Mouse (Mus musculus): ENCODE results near the gene Tns2.
A peak's percentile ranks its signal among the peaks of the same experiment; 100 is the strongest.

Tns2 gene

GRCm38 (mm10) chr15:102110701-102111494 lies 10.7 kb downstream of the Tns2 start:
- DNase-seq: no peak

DNA sequence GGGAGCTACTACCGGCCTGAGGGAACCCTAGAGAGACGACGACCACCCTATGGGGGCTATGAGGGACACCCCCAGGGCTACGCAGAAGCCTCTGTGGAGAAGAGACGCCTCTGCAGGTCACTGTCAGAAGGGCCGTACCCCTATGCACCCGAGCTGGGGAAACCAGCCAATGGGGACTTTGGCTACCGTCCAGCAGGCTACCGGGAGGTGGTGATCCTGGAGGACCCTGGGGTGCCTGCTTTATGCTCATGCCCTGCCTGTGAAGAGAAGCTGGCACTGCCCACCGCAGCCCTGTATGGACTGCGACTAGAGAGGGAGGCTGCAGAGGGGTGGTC lies 11.2 kb downstream of the Tns2 start:
- DNase-seq: no peak

GRCm38 (mm10) chr15:102112181-102112580 lies 12.0 kb downstream of the Tns2 start:
- no peak for DNase-seq

- no peak for DNase-seq
These were observed 12.6 kb downstream of the Tns2 start for GRCm38 (mm10) chr15:102112827-102113226.

- DNase-seq: no peak
These were observed 13.5 kb downstream of the Tns2 start for GRCm38 (mm10) chr15:102113674-102114073.

DNA sequence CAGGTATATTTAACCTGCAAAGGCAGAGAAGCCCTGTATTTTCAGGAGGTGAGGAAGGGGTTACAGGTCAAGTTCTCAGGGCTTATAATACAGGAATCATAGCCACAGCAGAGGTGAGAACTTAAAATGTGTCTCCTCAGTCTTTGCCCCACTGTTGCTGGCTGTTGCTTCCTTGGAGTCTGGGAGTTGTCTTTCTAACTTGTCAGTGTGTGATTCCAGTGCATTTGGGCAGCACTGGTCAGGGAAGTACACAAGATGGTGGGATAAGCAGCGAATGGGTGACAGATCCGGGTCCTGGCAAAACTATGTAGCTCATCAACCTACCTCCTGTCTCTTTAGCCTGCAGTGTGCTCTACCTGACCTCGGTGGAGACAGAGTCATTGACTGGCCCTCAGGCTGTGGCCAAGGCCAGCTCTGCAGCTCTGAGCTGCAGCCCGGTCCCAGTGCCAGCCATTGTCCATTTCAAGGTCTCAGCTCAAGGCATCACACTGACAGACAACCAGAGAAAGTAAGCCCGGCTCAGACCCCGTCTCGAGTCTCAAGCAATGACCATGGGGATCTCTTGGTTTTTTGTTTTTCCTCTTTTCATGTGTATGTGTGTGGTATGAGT lies 14.5 kb downstream of the Tns2 start:
- no peak for DNase-seq

- DNase-seq: no peak
These were observed 15.6 kb downstream of the Tns2 start for GRCm38 (mm10) chr15:102115731-102116231.

GRCm38 (mm10) chr15:102116753-102117415 lies 16.7 kb downstream of the Tns2 start:
- DNase-seq: no peak

DNA sequence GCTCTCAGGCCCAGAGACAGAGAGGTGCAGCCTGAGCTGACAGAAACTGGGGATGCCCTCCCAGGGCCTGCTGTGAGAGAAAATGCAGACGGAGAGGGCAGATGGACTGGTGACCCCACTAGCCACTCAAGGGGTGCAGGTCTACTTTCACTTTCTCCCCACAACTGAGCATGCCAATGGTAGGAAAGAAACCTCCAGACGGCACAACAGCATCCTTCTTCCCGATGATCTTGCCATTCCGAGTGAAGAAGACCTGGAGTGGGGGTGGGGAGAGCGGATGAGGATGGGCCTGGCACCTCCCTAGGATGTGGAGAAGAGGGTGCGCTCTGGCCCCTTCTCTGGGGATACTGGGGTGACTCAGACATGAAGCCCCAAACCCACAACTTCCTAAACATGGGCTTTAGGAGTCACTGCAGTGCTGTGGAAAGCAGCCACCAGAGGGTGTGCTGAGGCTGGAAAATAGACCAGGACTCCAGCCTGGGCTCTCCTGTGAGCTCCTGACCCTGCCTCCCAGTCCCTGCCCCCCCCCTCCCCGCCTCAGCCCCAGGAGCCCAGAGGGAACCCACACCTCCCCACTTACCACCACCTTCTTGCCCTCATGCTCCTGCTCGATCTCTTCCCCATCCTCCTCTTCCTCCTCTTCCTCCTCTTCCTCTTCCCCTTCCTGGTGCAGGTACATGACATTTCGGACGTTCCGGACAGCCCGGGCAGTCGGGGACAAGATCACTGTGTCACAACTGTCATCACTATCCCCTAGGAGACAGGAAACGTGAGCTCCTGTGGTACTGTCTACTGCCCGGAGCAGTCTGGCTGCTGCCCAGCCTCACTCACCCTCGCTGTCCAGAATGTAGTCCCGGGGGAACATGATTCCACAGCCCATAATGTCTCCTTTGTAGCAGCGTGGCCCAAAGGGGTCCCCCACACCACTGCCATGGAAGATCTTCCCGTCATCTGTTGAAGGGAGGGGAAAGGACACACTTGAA lies 17.5 kb downstream of the Tns2 start:
- DNase-seq: no peak

- no peak for DNase-seq
These were observed 18.4 kb downstream of the Tns2 start for GRCm38 (mm10) chr15:102118591-102118990.

DNA sequence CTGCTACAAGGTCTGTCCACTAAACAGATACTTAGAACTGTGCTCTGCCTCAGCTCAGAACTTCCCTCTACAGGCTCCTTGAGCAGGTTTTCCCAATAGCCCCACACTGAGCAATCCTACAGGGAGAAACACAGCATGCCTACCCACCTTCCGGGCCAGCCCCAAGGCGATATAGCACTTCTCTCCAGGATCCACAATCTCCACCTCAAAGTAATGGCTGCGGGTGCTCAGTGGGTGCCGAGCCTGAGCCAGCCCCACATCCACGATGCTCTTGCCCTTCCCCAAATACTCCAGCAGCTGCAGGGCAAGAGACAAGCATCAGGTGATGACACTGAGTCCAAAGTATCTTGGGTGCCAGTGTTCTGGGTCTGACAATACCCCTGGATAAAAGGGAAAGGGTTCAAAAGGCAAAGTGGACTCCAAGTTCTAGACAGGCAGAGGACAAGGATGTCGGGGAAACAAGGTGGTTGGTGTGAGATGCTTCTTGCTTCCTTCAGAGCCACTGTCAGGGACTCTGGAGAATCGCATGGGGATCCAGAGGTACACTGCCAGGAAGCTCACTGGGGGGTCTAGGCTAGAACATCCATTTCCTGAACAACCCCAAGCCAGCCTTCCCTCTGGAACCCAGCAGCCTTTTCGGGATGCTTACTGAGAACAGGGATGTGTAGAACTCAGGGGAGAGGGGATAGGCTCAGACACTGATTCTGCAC lies 19.1 kb downstream of the Tns2 start:
- DNase-seq: no peak

- DNase-seq: no peak
These were observed 19.6 kb downstream of the Tns2 start for GRCm38 (mm10) chr15:102119831-102120170.

DNA sequence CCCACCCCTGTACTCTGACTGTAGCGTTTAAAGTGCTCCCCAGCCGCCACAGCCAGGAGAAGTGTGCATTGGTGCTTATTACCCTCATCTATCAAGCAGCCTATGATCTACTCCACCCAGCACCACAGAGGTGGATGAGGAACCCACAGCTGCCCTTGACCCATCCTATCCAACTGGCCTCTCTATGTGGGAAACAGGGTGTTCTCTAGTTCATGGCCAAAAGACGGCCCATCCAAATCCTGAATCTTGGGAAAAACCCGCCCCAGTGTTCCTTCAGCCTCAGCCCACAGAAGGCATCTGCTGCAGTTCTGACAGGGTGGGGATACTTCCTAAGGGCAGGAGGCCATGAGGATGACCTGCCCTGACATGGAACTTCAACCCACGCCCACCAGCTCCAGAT lies 20.3 kb downstream of the Tns2 start:
- no peak for DNase-seq

- DNase-seq: no peak
These were observed 26.1 kb downstream of the Tns2 start for GRCm38 (mm10) chr15:102126303-102126702.

DNA sequence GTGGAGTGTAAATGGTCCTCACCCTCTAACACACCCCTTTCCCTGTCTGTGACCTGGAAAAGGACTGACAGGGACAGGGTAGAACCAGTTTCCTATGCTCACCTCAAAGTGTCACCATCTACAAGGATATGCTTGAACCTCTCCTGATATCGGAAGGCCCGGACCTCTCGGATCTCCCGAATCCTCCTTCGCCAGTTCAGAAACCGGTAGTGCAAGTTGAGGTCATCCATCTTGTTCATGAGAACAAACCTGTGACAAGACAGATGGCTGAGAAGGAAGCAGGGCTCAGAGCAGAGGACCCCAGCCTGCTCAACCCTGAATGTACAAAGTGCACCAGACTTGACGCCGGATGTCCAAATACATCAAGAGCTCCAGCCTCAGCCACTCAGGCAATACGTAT lies 33.1 kb downstream of the Tns2 start:
- no peak for DNase-seq

GRCm38 (mm10) chr15:102134709-102135108 lies 34.5 kb downstream of the Tns2 start:
- DNase-seq: no peak

DNA sequence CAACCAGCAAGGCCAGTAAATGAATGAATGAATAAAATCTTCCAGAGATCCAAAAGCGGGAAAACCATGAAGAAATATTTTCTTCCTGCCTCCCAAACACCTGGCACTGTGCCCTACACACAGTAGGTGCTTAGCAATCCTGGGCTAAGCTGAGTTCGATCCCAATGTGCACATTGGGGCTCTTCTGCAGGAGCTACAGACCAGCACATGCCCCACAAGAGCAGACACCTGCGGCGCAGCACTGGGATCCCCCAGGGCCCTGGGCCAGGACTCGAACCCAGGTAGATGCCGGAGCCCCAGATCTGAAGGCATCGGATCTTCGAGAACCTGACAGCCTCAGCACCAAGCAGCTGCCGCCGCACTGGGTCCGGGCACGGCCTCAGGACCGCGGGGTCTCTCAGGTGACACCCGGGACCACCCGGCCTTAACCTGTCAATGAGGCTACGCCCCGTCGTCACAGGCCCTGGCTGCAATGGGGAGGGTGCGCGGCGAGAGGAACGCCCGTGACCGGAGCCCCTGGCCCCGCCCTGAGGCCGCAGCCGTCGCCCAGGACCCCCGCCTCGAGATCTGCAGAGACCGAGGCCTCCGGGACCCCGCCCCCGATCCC lies 35.4 kb downstream of the Tns2 start:
- no peak for DNase-seq

GRCm38 (mm10) chr15:102136129-102136758 lies 36.0 kb downstream of the Tns2 start, which contains the start of gene Spryd3:
Gene Spryd3 (minus strand): TSS chr15:102136234.
- peak; percentile 98 for DNase-seq

DNA sequence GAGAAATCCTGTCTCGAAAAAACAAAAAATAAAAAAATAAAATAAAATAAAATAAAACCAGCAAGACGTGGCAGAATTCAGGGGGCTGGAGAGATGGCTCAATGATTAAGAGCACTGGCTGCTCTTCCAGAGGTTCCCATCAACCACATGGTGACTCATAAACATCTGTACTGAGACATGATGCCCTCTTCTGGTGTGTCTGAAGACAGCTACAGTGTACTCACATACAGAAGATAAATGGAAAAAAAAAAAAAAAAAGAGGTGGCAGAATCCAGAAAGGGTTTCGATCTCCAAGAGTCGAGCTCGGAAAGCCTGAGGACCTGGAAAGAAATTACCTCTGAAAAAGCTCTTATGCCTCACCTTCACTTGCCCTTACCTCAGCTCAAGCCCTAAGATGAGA lies 40.9 kb downstream of the Tns2 start:
- no peak for DNase-seq

- DNase-seq: no peak
These were observed 43.0 kb downstream of the Tns2 start for GRCm38 (mm10) chr15:102142914-102143912.

Measured in right cerebral cortex, postnatal 4 days (tissue).